Mouse (Mus musculus) adrenal gland, adult 18-20 months (tissue): ENCODE data around the gene Ptcd2. TPM values are rescaled to one million over a fixed set of nuclear protein-coding genes. Genes with fewer than 3 reads are reported as not detected.
"Not testable (repeated sequence)": the region's sequence is repeated elsewhere in the genome, so short reads cannot be mapped to it uniquely, and the experiment has no call there.

Experiments
- DNase-seq, 2 experiments: peaks; one replicate each; pipeline ENCODE4 v3.0.0; 2021 to 2022; ENCODE audit warnings: low spot score in 2 of 2
- total RNA-seq, 2 experiments: library from RNA; stranded (reverse); gene quantifications; 1 replicate in 1 of 2; 2 replicates in 1 of 2; pipeline ENCODE4 v1.2.3; 2021

Gene Ptcd2
- total RNA-seq, 2 experiments from 2014 or later: 30.1 to 31.5 TPM

DNA sequence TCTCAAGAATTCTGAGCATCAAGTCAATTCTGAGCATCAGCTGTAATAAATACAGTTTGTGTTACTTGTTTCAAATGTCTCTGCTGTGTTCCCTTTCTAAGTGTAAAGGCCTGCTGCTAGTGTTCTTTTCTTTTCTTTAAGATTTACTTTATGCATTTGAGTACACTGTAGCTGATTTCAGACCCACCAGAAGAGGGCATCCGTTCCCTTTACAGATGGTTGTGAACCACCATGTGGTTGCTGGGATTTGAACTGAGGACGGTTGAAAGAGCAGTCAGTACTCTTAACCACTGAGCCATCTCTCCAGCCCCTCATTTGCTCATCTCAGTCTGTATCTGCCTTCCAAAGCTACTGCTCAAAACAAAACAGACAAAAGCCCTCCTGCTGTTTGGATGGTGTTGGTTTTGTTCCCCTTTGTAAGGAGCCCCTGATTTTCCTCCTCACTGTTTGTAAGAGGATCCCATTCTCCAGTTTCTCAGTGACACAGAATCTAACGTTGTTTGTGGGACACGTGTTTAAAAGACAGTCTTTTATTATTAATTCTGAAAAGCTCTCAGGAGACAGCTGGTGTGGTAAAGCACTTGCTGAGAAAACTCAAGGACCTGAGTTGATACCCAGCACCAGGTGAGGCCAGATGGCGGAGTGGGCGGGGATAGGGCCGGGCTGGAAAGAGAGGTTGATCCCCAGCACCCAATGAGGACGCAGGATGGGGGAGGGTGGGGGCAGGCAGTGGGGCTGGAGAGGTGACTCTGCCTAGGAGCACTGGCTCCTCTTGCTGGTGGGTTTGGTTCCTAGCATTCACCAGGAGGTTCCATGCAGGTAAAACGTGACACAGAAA is 12.1 kb upstream of the Ptcd2 start:
- DNase-seq: no peak

DNA sequence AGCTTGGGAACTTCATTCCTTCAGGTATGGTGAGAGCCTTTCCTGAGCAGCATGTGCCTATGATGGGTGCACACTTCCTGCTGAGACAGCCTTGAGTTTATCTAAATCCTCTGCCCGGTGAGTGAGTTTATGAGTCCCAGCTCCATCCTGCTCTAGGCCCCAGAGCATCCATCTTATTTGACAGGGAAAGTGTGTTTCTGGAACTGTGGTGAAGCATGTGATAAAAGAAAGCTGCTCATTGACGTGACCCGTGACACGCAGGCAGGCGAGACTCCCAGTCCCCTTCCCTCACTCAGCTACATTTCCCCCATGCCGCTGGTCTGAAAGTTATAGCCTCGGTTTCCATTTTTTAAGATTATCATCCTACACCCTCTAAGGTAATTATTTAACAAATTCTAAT is 11.4 kb upstream of the Ptcd2 start:
- DNase-seq: no peak

DNA sequence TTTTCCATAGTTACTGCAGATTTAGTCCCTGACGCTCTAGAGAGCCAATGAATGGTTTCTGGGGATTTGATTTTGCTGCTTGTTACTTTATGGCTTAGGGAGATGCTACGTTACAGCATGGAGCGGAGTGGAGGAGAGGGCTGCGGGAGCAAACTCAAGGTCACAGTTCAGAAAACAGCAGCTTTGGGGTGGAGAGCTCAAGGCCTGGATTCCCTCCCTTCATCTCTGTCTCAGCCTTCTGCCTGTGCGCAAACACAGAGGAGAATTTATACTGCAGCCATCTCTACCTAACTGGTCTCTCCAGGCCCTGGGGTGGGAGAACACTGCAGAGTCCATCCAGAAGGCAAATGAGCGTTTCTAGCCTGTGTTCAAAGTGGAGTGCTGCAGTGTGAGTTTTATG is 10.6 kb upstream of the Ptcd2 start:
- DNase-seq: no peak

DNA sequence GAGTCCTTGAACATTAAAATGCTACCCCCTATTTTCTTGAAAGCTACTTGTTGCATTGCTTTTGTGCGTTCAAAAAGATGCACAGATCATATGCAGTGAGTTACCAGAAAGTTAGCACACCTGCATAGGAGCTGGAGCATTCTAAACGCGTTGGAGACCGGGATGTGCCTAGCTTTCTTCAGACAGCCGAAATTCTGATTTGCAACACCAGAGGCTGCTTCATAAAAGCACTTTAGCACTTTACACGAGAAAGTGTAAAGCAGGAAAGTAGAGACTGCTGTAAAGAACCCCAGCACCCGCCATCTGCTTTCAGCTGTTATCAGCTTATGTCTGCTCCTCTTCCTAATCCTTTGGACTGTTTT is 9.0 kb upstream of the Ptcd2 start:
- DNase-seq: no peak

DNA sequence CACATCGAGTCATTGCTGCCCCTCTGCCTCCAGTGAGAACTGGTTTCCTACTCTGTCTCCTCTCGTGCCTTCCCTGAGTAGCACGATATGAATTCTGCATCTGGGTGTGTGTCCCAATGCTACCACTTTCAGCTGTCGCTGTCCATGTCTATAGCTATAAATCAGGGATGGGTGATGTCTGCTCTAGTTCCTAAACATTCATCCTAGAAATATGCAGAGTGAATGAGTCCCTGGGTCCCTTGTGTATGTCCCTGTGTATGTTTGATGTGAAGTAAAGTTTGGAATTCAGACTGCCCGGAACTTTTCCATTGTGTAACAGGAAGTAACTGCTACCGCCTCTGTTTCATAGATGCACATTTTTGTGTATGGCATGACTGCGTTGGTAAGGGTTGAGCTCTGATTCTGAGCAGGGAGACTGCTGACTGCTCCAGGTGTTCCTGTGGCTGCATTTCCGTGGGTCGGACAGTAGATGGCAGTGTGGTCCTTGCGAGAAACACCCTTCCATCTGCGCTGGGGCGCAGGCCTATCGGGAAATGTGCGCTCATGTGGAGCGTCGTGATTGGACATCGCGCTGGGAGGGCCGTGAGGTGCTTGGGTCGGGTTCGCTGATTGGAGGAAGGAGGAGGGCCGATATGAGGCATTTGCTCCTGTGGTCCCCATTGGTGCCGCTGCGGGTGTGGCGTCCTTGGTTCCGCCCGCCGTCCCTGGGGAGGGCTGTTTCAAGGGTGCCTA is 8.4 kb upstream of the Ptcd2 start:
- peak; percentile 82 to 87 for DNase-seq

DNA sequence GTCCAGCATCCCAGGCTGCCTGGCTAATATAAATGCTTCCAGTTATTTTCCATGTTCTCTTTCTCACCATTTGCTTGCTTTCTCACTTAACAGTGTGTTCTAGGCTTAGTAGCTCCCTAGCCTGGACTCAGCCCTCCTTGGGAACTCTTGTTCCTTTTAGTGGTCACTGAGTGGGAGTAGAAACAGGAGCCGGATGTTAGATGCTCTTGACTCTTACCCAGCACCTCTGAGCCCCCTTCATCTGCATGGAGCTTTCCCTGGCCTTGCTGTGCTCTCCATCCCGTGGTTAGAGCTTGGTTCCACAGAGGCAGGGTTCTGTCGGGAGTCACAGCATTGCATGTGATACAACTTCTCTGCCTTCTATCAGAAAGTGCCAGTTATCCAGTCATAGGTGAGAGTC is 7.1 kb upstream of the Ptcd2 start:
- DNase-seq: no peak

DNA sequence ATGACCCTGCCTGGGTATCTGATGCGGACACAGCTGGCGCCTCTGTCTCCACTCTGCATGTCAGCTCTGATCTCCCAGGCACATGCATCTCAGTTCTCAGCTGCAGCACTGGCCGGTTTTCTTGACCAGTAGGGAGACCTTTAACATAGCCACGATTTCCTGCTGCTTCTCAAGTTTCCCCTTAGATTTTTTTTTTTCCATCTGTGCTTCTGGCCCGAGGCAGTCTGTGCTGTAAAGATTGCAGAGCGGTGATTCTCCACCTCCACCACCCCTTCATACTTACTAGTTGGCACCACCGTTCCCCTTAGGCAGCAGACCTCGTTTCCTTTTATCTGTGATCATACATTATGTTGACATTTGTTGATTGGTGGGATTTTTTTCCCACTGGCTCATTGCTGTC is 6.7 kb upstream of the Ptcd2 start:
- no peak for DNase-seq

DNA sequence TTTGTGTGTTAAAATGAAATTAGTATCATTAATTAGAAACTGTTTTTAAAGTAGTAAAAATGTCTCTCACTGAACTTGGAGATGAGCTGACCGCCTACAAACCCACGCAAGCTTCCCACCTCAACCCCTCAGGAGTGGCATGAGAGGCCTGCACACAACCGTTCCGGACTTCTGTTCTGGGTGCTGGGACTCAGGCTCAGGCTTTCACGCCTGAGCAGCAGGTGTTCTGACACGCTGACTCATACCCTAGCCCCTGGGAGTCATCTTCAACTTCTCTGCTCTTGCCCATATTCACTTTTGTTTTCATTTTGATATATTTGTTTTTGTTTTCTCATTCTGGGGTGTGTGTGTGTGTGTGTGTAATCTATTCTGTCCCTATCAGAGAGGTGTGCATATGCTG is 5.5 kb upstream of the Ptcd2 start:
- DNase-seq: no peak

DNA sequence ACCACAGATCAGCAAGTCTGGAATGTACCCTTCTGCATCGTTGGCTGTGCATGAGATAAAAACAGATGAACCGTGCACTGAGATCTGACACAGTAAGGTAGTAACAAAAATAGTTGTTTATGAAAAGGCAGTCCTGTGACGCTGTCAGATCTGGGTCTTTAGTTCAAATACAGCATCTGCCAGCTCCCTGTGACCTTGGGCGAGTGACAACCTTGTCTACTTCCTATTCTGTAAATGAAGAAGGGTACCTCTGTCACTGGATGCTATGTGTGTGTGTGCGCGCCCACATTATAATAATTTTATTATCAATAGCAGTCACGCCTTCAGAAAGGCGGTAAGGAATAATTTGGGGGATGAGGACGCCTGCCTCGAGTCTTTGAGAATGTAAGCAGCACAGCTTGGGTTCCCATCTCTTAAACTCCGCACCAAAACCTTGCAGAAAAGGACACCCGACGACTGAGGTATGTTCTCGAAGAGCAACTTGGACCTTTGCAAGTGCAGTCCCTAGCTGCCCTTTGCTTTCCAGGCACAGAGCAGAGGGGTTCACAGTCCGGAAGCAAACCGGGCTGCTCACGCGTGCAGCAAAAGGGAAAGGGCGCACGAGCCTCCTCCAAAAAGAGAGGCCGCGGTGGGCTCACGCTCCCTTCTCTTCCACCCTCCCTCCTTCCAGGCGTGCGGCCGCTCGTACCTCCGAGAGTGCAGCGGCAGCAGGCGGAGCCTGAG is 468 bp downstream of the Ptcd2 start:
- no peak for DNase-seq

DNA sequence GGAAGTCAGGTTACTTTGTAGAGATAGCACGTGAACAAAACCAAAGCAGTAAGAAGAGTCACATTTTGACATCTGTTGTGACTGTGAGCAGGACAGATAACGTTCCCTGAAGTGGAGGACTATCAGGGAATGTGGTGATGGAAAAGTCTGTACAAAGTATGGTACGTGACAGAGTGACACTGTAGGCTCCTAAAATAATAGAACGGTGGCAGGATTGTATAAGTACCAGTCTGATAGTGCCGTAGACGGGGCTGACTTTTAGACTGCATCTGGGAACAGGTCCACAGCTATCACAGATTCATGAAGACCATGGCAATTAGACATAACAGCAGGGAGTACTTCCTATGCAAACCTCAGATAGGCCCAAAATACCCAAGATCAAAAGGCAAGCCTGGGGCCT is 3.0 kb downstream of the Ptcd2 start:
- DNase-seq: no peak

DNA sequence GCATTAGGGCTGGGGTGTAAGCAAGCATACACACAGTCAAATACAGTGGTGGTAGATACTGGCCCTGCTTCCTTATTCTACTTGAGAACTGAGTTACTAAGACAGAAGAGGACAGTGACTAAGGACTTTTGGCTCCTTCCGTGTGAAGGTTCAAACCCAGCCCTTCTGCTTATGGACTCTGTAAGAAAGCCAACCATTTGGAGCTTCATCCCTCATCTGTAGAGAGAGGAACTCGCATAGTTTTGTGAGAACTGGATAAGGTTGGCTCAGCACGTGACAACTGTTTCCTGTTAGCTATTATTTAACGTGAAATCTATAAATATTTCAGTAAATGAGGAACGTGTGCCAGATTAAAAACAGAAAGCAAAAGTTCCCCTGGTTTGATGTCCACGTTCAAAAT is 7.0 kb downstream of the Ptcd2 start:
- no peak for DNase-seq

DNA sequence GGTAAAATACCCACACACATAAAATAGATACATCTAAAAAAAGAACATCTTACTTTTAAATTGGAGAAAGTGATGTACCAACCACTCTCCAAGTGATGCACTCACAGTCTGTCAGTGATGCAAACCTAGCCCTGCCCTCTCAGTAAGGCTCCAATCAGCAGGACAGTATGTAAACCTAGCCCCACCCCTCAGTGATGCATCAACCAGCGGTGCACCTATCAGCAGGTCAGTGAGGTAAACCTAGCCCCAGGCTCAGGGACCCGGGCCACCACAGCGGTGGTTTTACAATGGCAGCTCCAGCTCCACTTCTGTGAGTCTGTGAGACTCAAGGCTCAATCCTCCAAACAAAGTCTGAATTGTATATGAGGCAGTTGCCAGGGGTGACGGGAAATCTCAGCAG is 13.2 kb downstream of the Ptcd2 start:
- DNase-seq: no peak

DNA sequence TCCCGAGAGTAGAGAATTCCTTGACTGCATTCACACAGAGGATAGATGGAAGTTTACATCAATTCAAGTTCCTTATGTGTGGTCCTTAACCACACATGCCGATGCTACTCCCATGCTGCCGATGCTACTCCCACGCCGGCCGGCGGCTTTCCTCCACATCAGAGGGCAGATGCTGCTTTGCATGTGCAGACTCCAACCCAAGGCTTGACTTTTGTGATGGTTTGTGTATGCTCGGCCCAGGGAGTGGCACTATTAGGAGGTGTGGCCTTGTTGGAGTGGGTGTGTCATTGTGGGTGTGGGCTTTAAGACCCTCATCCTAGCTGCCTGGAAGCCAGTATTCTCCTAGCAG is 20.2 kb downstream of the Ptcd2 start:
- DNase-seq: not testable (repeated sequence)

DNA sequence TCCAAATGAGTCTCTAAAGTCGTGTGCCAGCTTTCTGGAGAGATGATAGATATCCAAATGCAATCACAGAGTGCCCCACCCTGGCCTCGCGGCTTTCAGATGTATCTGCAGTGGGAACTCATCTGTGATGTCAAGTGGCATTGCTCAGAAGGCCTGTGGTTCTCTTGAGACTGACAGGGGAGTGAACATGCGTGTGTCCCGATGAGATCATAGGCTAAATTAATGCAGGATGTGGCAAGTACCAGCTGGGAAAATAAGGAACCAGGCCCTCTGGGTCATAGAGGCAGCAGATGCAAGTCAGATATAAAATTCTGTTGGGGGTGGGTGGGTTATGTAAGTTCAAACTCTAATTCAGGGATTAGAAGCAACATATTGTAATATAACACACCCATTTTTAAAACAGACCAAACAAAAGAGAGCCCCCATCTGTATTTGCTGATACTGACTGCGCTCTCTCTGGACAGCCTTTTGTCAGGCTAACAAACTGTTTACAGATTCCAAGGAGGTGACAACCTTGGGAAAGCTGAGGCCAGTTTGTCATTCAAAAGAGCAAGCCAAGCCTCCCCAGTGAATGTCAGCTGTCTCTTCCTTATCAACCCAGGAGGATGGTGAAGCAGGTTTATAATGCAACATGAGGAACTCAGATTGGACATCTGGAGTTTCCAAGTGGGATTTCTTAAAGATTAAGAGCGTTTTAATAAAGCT is 20.7 kb downstream of the Ptcd2 start:
- no peak for DNase-seq

DNA sequence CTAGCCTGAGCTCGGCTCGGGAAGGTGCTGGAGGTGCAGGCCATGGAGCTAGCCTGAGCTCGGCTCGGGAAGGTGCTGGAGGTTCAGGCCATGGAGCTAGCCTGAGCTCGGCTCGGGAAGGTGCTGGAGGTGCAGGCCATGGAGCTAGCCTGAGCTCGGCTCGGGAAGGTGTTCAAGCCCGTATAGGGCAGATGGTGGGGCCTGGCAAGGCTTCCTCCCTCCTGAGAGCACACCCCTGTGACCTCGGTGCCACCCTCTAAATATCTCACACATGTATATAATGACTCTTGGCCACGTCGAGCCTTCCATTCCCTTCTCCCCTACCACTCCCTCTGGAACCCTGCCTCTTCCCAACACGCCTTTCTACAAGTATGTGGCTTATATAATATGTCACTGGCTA is 21.6 kb downstream of the Ptcd2 start:
- not testable (repeated sequence) for DNase-seq

DNA sequence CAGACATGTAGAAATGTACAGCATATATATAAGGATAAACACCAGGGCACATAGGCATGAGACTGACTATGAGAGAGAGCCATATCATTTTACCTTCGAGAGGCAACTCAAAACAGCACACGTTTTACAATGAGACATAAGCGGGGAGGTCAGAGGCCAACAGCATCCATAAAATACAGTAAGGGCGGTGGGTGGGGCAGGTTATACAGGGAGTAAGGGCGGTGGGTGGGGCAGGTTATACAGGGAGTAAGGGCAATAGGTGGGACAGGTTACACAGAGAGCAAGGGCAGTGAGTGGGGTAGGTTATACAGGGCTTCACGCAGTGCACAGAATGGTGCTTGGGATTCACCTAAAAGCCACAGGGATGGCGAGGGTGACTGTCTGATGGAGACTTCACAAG is 24.1 kb downstream of the Ptcd2 start:
- no peak for DNase-seq

DNA sequence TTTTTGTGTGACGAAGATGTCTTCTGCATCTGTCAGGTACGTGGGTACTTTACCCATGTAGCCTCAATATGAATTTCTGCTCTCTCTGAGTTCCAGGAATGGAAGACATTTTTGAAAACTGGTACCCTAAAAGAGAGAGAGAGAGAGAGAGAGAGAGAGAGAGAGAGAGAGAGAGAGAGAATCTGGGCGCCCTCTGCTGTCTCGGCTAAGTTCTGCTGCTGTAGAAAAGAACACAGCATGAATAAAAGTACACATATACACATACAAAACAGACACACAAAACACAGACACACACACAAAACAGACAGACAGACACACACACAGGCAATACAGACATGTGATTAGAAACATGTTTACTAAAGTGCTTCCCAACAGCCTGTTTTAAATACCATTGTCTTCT is 27.4 kb downstream of the Ptcd2 start:
- peak; percentile 38 to 42 for DNase-seq

DNA sequence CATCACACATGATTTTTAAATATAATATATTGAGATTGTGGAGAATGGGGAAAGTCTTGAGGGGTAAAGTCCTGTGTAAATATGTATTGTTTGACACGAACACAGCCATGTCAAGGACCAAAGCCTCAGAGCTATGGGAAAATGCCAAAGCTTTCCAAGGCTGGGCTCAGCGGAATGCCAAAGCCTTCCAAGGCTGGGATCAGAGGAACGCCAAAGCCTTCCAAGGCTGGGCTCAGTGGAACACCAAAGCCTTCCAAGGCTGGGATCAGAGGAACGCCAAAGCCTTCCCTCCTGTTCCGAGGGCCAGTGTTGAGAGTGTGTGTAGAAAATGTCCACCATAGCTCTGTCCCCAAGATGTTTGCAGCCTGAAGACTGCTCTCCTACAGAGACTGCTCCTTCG is 28.1 kb downstream of the Ptcd2 start:
- no peak for DNase-seq

DNA sequence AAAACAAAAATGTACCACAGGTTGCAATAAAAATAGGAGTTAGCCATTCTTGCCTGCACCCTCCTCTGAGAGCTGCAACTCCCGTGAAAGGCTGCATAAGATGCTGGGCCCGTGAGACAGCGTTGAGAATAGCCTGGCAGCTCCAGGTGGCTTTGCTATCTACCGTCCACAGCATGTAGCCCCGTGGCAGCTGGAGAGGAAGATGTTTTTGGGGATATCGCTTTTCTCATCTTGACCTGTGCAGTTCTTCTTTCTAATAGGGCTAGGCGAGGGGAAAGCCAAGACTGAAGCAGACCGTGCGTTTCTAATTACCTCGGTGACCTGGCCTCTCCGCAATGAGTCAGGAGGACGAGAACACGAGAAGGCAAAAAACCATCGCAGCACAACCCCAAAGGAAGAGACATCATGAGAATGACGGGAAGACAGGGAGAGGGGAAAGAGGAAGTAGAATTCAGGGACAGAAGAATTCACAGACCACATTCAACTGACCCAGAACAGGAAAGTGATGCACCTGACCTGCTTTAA is 29.8 kb downstream of the Ptcd2 start:
- no peak for DNase-seq

DNA sequence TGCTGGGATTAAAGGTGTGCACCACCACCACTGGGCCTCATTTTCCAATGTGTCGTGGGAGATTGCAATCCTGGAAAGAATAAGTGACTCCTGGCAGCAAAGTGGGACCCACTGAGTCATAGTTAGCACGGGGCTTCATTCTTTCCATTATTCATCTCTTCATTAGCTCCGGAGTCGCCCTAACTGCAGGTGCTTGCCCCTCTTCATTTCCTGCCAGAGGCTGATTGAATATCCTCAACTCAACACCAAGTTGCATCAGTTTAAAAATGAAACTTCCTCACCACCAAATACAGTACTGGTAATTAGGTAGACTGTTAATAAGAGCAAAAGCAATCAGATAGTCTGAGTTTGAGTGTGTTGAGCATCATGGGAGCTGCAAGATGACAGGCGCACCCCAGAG is 30.4 kb downstream of the Ptcd2 start:
- no peak for DNase-seq

DNA sequence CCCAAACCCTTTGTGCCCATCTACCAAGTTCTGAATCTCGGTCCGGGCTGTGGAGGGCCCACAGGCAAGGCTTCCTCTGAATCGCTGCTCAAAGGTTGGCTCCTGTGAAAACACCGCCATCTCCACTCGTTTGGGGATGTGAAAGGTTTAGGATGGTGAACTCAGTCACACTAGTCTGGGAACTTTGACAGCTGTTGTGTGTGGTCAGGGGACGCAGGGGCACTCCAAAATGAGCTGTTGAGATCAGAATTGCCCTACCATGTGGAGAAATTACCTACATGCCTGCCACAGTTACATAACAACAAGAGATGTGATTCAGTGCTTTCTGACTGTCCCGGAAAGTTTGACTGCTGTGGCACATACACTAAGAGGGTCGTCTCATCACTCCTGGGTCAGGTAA is 36.1 kb downstream of the Ptcd2 start:
- peak in 1 of 2 experiments; percentile 20 for DNase-seq
